Mouse (Mus musculus): ENCODE measurements around the gene Cend1. TPM values are rescaled to one million over a fixed set of nuclear protein-coding genes. Genes with fewer than 3 reads are reported as not detected.

The Cend1 gene
- total RNA-seq, 2 experiments from 2014 or later: 0.80 to 1.3 TPM

GRCm38 (mm10) chr7:141443828-141444237, 14.5 kb upstream of the Cend1 start, which contains the start of gene Pidd1:
Gene Pidd1, minus strand, starts transcription at chr7:141444025.
- peak in 1 of 2 experiments; percentile 76 for DNase-seq

GRCm38 (mm10) chr7:141443081-141443821, 14.0 kb upstream of the Cend1 start:
- no peak for DNase-seq

GRCm38 (mm10) chr7:141442199-141442598, 12.9 kb upstream of the Cend1 start:
- DNase-seq: no peak

- no peak for DNase-seq
These were observed 12.2 kb upstream of the Cend1 start for GRCm38 (mm10) chr7:141441460-141441859.

GRCm38 (mm10) chr7:141440613-141441012, 11.3 kb upstream of the Cend1 start:
- peak; percentile 48 to 63 for DNase-seq

- no peak for DNase-seq
These were observed 10.5 kb upstream of the Cend1 start for GRCm38 (mm10) chr7:141439811-141440210.

GRCm38 (mm10) chr7:141439140-141439679, 9.9 kb upstream of the Cend1 start:
- DNase-seq: no peak

GRCm38 (mm10) chr7:141438201-141438968, 9.1 kb upstream of the Cend1 start:
- no peak for DNase-seq

GRCm38 (mm10) chr7:141437178-141438120, 8.2 kb upstream of the Cend1 start, which contains the start of gene Slc25a22:
Gene Slc25a22, minus strand, starts transcription at chr7:141437892.
- peak; percentile 86 to 91 for DNase-seq

- no peak for DNase-seq
These were observed 7.2 kb upstream of the Cend1 start for GRCm38 (mm10) chr7:141436523-141436892.

GRCm38 (mm10) chr7:141435856-141436522, 6.7 kb upstream of the Cend1 start:
- DNase-seq: no peak

GRCm38 (mm10) chr7:141435129-141435855, 6.0 kb upstream of the Cend1 start:
- peak; percentile 80 to 84 for DNase-seq

GRCm38 (mm10) chr7:141434464-141434863, 5.2 kb upstream of the Cend1 start:
- DNase-seq: peak; percentile 64 to 73

GRCm38 (mm10) chr7:141433517-141434400, 4.5 kb upstream of the Cend1 start:
- no peak for DNase-seq

GRCm38 (mm10) chr7:141432741-141433516, 3.6 kb upstream of the Cend1 start:
- DNase-seq: peak; percentile 73 to 87

- DNase-seq: peak; percentile 64 to 69
These were observed 2.9 kb upstream of the Cend1 start for GRCm38 (mm10) chr7:141432186-141432611.

- DNase-seq: no peak
These were observed 2.3 kb upstream of the Cend1 start for GRCm38 (mm10) chr7:141431434-141432185.

Measured in heart, adult 18-20 months (tissue).